Mouse (Mus musculus): Measurements from ENCODE around the gene Hes7. TPM values are rescaled to one million over a fixed set of nuclear protein-coding genes. Genes with fewer than 3 reads are reported as not detected.

Gene Hes7
- total and polyA plus RNA-seq, 3 experiments: 0.08 to 1.4 TPM; not detected in 1

DNA sequence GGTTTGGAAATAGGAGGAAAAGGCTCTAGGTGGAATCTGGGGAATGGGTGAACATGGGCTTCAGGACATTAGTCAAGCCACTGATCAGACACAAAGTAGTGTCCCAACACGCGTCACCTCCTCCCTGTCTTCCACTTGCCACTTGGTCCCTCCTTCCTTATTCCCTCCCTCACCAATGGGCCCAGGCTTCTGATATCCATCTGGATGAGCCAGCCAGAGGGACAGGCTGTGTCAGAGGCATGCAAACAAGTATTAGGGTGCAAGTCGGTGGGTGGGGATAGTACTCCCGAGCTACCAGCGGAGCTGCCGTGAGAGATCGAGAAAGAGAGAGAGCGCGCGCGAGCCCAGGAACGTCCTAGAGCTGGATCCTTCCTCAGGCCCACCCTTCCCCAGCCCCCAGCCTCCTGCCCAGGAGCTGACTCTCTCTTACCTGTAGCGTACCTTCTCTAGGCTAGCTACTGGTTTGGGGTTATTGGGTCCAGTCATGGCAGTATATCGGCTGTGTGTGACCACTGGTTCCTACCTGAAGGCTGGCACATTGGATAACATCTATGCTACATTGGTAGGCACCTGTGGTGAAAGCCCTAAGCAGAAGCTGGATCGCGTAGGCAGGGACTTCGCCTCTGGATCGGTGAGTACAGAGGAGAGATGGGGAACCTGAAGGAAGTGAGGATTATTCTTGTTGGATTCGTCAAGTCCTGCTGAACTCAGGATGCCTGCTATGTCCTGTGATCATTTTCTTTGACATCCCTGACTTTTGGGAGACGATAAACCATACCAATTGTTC lies 5.9 kb downstream of the Hes7 start:
- Histone ChIP-seq H3K36me3 (ENCODE audit: control insufficient read depth in 1 of 2, insufficient read depth in 2 of 2, low read length in 2 of 2) (0 out of 4 replicates have a peak, but pooled peaks cover 0 to 2% of the 10 kb centered on the region in 2 experiments), H3K4me1 (ENCODE audit: control insufficient read depth in 1 of 2, insufficient read depth in 2 of 2, low read length in 2 of 2) (peaks cover 0 to 9% of the 10 kb centered on the region in 2 experiments; a peak in 2 of 4 replicates), H3K79me2 (ENCODE audit: control insufficient read depth, insufficient read depth, low read length, poor library complexity) (no peaks in the 10 kb centered on the region), H3K4me3 (ENCODE audit: control insufficient read depth in 1 of 2, insufficient read depth in 1 of 2, low read depth in 2 of 2, low read length in 2 of 2) (peak overlapping the region; percentile 51 to 57), H3K27ac (ENCODE audit: control insufficient read depth, low read depth, low read length) (no peak overlapping the region; the same call in 1 of the 2 replicates), H3K9me3 (replicated peaks; ENCODE audit: insufficient read depth, low read length) (no peaks in the 10 kb centered on the region), H3K27me3 (ENCODE audit: control insufficient read depth in 1 of 2, insufficient read depth in 2 of 2, low read length in 2 of 2) (no peaks in the 10 kb centered on the region), H3K9ac (ENCODE audit: control insufficient read depth, low read depth, low read length, poor library complexity, severe bottlenecking) (peak overlapping the region; percentile 27)
- TF ChIP-seq CHD2 (IDR thresholded peaks at IDR 0.05; ENCODE audit: low read length): no peak
- TF ChIP-seq GATA1 (IDR thresholded peaks at IDR 0.05; ENCODE audit: low read depth, low read length): no peak
- no peak for TF ChIP-seq MXI1 (IDR thresholded peaks at IDR 0.05; ENCODE audit: low read depth, low read length)
- no peak for TF ChIP-seq POLR2A (IDR thresholded peaks at IDR 0.05; ENCODE audit: control insufficient read depth in 1 of 2, insufficient read depth in 1 of 2, low read depth in 1 of 2, low read length in 2 of 2, poor library complexity in 1 of 2)
- TF ChIP-seq NELFE (IDR thresholded peaks at IDR 0.05; ENCODE audit: low read depth, low read length): no peak
- no peak for TF ChIP-seq EP300 (IDR thresholded peaks at IDR 0.05; ENCODE audit: low read depth in 1 of 2, low read length in 2 of 2)
- TF ChIP-seq HCFC1 (IDR thresholded peaks at IDR 0.05; ENCODE audit: low read depth, low read length): no peak
- no peak for TF ChIP-seq MYC (IDR thresholded peaks at IDR 0.05; ENCODE audit: low read depth, low read length)
- TF ChIP-seq SMC3 (IDR thresholded peaks at IDR 0.05; ENCODE audit: low read depth, low read length): no peak
- peak; percentile 63 for DNase-seq (ENCODE audit: low read depth, low spot score)

- no peaks in the 10 kb centered on the region for H3K27me3 ChIP-seq (ENCODE audit: control insufficient read depth in 1 of 2, insufficient read depth in 2 of 2, low read length in 2 of 2)
- H3K9ac ChIP-seq (ENCODE audit: control insufficient read depth, low read depth, low read length, poor library complexity, severe bottlenecking): no peak overlapping the region
- H3K4me1 ChIP-seq (ENCODE audit: control insufficient read depth in 1 of 2, insufficient read depth in 2 of 2, low read length in 2 of 2): peaks cover 0 to 9% of the 10 kb centered on the region in 2 experiments; a peak in 2 of 4 replicates
- TF ChIP-seq ETS1 (IDR thresholded peaks at IDR 0.05; ENCODE audit: low read depth, low read length) (no peak), HCFC1 (IDR thresholded peaks at IDR 0.05; ENCODE audit: low read depth, low read length) (no peak), NELFE (IDR thresholded peaks at IDR 0.05; ENCODE audit: low read depth, low read length) (no peak), ZNF384 (IDR thresholded peaks at IDR 0.05; ENCODE audit: low read depth, low read length) (no peak), KAT2A (conservative IDR thresholded peaks at IDR 0.05; ENCODE audit: low read depth, low read length) (no peak), POLR2AphosphoS2 (IDR thresholded peaks at IDR 0.05; ENCODE audit: low read length) (no peak), MEF2A (IDR thresholded peaks at IDR 0.05; ENCODE audit: extremely low read depth, insufficient replicate concordance, low read depth, low read length, poor library complexity, severe bottlenecking) (no peak), MAX (IDR thresholded peaks at IDR 0.05; ENCODE audit: low read length) (no peak), ZMIZ1 (IDR thresholded peaks at IDR 0.05; ENCODE audit: low read depth, low read length) (no peak)
- 0 out of 4 replicates have a peak, but pooled peaks cover 0 to 2% of the 10 kb centered on the region in 2 experiments for H3K36me3 ChIP-seq (ENCODE audit: control insufficient read depth in 1 of 2, insufficient read depth in 2 of 2, low read length in 2 of 2)
- H3K27ac ChIP-seq (ENCODE audit: control insufficient read depth, low read depth, low read length): no peak overlapping the region
- peak overlapping the region in 1 of 2 experiments; percentile 51; a peak in 2 of 4 replicates for H3K4me3 ChIP-seq (ENCODE audit: control insufficient read depth in 1 of 2, insufficient read depth in 1 of 2, low read depth in 2 of 2, low read length in 2 of 2)
- H3K9me3 ChIP-seq (replicated peaks; ENCODE audit: insufficient read depth, low read length): no peaks in the 10 kb centered on the region
- DNase-seq (ENCODE audit: low read depth, low spot score): peak; percentile 59
- H3K79me2 ChIP-seq (ENCODE audit: control insufficient read depth, insufficient read depth, low read length, poor library complexity): no peaks in the 10 kb centered on the region
Observed at GRCm38 (mm10) chr11:69126706-69127095, 6.5 kb downstream of the Hes7 start.
